Mouse (Mus musculus) heart, embryonic 15.5 days (tissue): Measurements from ENCODE around the gene Patl2. TPM values are rescaled to one million over a fixed set of nuclear protein-coding genes. Genes with fewer than 3 reads are reported as not detected.
A peak's percentile ranks its signal among the peaks of the same experiment; 100 is the strongest.

Experiments used
- ATAC-seq: fragments of 200-750 bp; cut with Nextera tagmentation; replicated peaks from 2 replicates; pipeline ENCODE4 v1.8.0; 2017; ENCODE audit warnings: low read depth, moderate TSS enrichment; ENCODE audit not compliant: insufficient number of reproducible peaks, insufficient read depth, low FRiP score
- H3K27ac ChIP-seq: fragments of 300-500 bp; sonication (generic); 2 replicates; pipeline ENCODE4 v1.5.1; 2015; ENCODE audit warnings: mild to moderate bottlenecking, inconsistent platforms
- H3K27me3 ChIP-seq: fragments of 300-500 bp; sonication (generic); 2 replicates; pipeline ENCODE4 v1.6.1; 2015; ENCODE audit warnings: inconsistent platforms
- H3K36me3 ChIP-seq: fragments of 300-500 bp; sonication (generic); 2 replicates; pipeline ENCODE4 v1.6.1; 2015; ENCODE audit warnings: mild to moderate bottlenecking, inconsistent platforms
- H3K4me1 ChIP-seq: fragments of 300-500 bp; sonication (generic); replicated peaks from 2 replicates; pipeline ENCODE4 v1.6.1; 2015; ENCODE audit warnings: inconsistent platforms
- H3K4me2 ChIP-seq: fragments of 300-500 bp; sonication (generic); 2 replicates; pipeline ENCODE4 v1.6.1; 2015; ENCODE audit warnings: inconsistent platforms, mild to moderate bottlenecking, moderate library complexity
- H3K4me3 ChIP-seq: fragments of 300-500 bp; sonication (generic); 2 replicates; pipeline ENCODE4 v1.5.1; 2015; ENCODE audit warnings: mild to moderate bottlenecking, inconsistent platforms
- H3K9ac ChIP-seq: fragments of 300-500 bp; sonication (generic); 2 replicates; pipeline ENCODE4 v1.6.1; 2015; ENCODE audit warnings: mild to moderate bottlenecking, inconsistent platforms
- H3K9me3 ChIP-seq: fragments of 300-500 bp; sonication (generic); replicated peaks from 2 replicates; pipeline ENCODE4 v1.6.1; 2016; ENCODE audit warnings: inconsistent platforms
- WGBS: fragments of 180-500 bp; shearing (Covaris S2); methylation state at CpG from one replicate; pipeline ENCODE4 v1.1.7; 2015; ENCODE audit warnings: mixed read lengths; 5-methylcytosine and 5-hydroxymethylcytosine counted together
- polyA plus RNA-seq: library from polyadenylated mRNA; unstranded; fragments of >200 nt; fragmentation: Nextera tagmentation; extraction: Ambion mirVana; gene quantifications from 2 replicates; pipeline ENCODE4 v1.2.1, GENCODE M21; 2015

Gene Patl2
- polyA plus RNA-seq, 1 experiment from 2014 or later: 0.05 TPM

GRCm38 (mm10) chr2:122141332-122141967, 44.5 kb downstream of the Patl2 start:
- ATAC-seq: no peak
- H3K4me1 ChIP-seq: peaks cover under 1% of the 10 kb centered on the region; the same call in 1 of the 2 replicates
- WGBS: 69% methylated on average over 5 of the region's 5 CpGs
- H3K27ac ChIP-seq: no peak overlapping the region
- H3K27me3 ChIP-seq: no peaks in the 10 kb centered on the region
- H3K36me3 ChIP-seq: no peaks in the 10 kb centered on the region
- no peak overlapping the region for H3K4me2 ChIP-seq
- no peaks in the 10 kb centered on the region for H3K9me3 ChIP-seq
- H3K4me3 ChIP-seq: no peak overlapping the region
- no peak overlapping the region for H3K9ac ChIP-seq

GRCm38 (mm10) chr2:122140815-122141214, 45.2 kb downstream of the Patl2 start:
- Histone ChIP-seq H3K4me1 (no peaks in the 10 kb centered on the region), H3K4me2 (no peak overlapping the region), H3K36me3 (no peaks in the 10 kb centered on the region), H3K9ac (no peak overlapping the region), H3K27ac (no peak overlapping the region), H3K27me3 (no peaks in the 10 kb centered on the region), H3K9me3 (no peaks in the 10 kb centered on the region), H3K4me3 (no peak overlapping the region)
- ATAC-seq: no peak
- WGBS: 71% methylated on average over 2 of the region's 2 CpGs

- no peak overlapping the region for H3K4me2 ChIP-seq
- H3K27me3 ChIP-seq: no peaks in the 10 kb centered on the region
- H3K9ac ChIP-seq: no peak overlapping the region
- no peak for ATAC-seq
- no peaks in the 10 kb centered on the region for H3K36me3 ChIP-seq
- no peaks in the 10 kb centered on the region for H3K9me3 ChIP-seq
- no peak overlapping the region for H3K4me3 ChIP-seq
- no peaks in the 10 kb centered on the region for H3K4me1 ChIP-seq
- WGBS: 47% methylated on average over 5 of the region's 5 CpGs
- no peak overlapping the region for H3K27ac ChIP-seq
These were observed 48.0 kb downstream of the Patl2 start for GRCm38 (mm10) chr2:122137839-122138465.

GRCm38 (mm10) chr2:122132618-122133017, 53.4 kb downstream of the Patl2 start:
- 61% methylated on average over 2 of the region's 2 CpGs for WGBS
- Histone ChIP-seq H3K4me1 (no peaks in the 10 kb centered on the region), H3K27me3 (no peaks in the 10 kb centered on the region), H3K27ac (no peak overlapping the region), H3K9me3 (no peaks in the 10 kb centered on the region), H3K4me3 (no peak overlapping the region), H3K9ac (no peak overlapping the region), H3K4me2 (no peak overlapping the region), H3K36me3 (no peaks in the 10 kb centered on the region)
- no peak for ATAC-seq

GRCm38 (mm10) chr2:122132078-122132477, 53.9 kb downstream of the Patl2 start:
- no peaks in the 10 kb centered on the region for H3K9me3 ChIP-seq
- H3K27ac ChIP-seq: no peak overlapping the region
- H3K9ac ChIP-seq: no peak overlapping the region
- ATAC-seq: no peak
- no peaks in the 10 kb centered on the region for H3K4me1 ChIP-seq
- WGBS: 63% methylated on average over 2 of the region's 2 CpGs
- H3K27me3 ChIP-seq: no peaks in the 10 kb centered on the region
- no peak overlapping the region for H3K4me3 ChIP-seq
- no peak overlapping the region for H3K4me2 ChIP-seq
- H3K36me3 ChIP-seq: no peaks in the 10 kb centered on the region

DNA sequence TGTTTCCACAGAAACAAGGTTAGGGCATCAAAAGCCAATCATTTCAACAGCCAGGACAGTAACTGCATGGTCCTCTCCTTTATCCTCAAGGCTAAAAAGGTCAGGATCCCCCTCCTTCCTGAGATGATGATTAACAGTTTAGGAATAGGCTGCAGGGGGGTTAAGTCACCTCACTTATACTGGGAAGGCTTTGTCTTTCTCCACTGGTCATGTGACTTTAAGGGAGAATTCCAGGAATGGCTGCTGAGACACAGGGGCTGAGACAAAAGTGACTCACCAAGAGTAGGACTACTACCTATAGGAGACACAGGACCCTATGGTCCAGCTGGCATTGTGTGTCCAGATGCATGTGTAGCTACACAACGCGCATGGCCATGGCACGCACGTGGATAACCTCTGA, 58.4 kb downstream of the Patl2 start:
- Histone ChIP-seq H3K27me3 (no peaks in the 10 kb centered on the region), H3K9me3 (no peaks in the 10 kb centered on the region), H3K4me3 (no peak overlapping the region), H3K4me2 (no peak overlapping the region), H3K27ac (no peak overlapping the region), H3K36me3 (no peaks in the 10 kb centered on the region), H3K9ac (no peak overlapping the region), H3K4me1 (peaks cover 10% of the 10 kb centered on the region; the same call in 1 of the 2 replicates)
- ATAC-seq: no peak
- 95% methylated on average over 4 of the region's 4 CpGs for WGBS

DNA sequence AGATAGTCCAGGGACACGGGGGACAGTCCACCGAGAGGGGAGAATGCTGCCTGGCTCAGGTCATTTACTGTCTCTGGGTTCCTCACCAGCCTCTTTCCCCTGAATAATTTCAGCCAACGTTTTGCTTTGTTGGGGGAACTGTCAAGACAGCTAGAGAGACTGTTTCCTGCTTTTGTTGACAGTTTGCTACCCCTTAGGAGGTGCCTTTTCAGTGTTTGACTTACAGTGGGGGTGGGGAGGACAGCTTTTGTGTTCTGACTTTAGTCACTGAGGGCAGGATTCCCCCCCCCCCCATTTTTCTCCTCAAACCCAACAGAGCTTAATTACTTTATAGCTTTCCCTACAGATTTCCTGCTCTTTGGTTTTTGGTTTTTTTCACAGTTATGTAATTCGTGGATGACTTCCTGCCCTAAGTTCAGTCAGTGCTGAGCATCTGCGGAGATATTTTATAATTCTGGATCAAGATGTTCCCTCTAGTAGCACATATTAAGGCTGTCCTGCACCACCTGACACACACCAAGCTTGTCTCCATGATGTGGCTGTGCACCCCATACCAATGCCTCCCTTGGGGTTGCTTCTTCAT, 59.1 kb downstream of the Patl2 start:
- Histone ChIP-seq H3K27ac (no peak overlapping the region), H3K36me3 (no peaks in the 10 kb centered on the region), H3K27me3 (no peaks in the 10 kb centered on the region), H3K9me3 (no peaks in the 10 kb centered on the region), H3K4me1 (peaks cover 10% of the 10 kb centered on the region; the same call in 1 of the 2 replicates), H3K4me2 (no peak overlapping the region), H3K4me3 (no peak overlapping the region), H3K9ac (no peak overlapping the region)
- 45% methylated on average over 5 of the region's 5 CpGs for WGBS
- no peak for ATAC-seq

GRCm38 (mm10) chr2:122125680-122126572, 60.1 kb downstream of the Patl2 start:
- no peak for ATAC-seq
- H3K4me2 ChIP-seq: no peak overlapping the region
- no peak overlapping the region for H3K4me3 ChIP-seq
- peaks cover 10% of the 10 kb centered on the region; the same call in 1 of the 2 replicates for H3K4me1 ChIP-seq
- no peaks in the 10 kb centered on the region for H3K27me3 ChIP-seq
- H3K9me3 ChIP-seq: no peaks in the 10 kb centered on the region
- no peak overlapping the region for H3K27ac ChIP-seq
- WGBS: 46% methylated on average over 12 of the region's 12 CpGs
- H3K9ac ChIP-seq: no peak overlapping the region
- H3K36me3 ChIP-seq: no peaks in the 10 kb centered on the region

- Histone ChIP-seq H3K9ac (peak within 1 kb of the TSS; percentile 99), H3K9me3 (no peaks in the 10 kb centered on the region), H3K27ac (peak within 1 kb of the TSS; percentile 99), H3K27me3 (no peaks in the 10 kb centered on the region), H3K4me2 (peak within 1 kb of the TSS; percentile 71), H3K36me3 (peaks cover 13% of the 10 kb centered on the region), H3K4me3 (peak within 1 kb of the TSS; percentile 99), H3K4me1 (peaks cover 13% of the 10 kb centered on the region)
- ATAC-seq: peak; percentile 99
- under 1% methylated on average over 47 of the region's 47 CpGs for WGBS
These were observed 67.7 kb downstream of the Patl2 start, which contains the start of gene Spg11 for GRCm38 (mm10) chr2:122117961-122118958. Gene Spg11 (minus strand): TSS chr2:122118386.

DNA sequence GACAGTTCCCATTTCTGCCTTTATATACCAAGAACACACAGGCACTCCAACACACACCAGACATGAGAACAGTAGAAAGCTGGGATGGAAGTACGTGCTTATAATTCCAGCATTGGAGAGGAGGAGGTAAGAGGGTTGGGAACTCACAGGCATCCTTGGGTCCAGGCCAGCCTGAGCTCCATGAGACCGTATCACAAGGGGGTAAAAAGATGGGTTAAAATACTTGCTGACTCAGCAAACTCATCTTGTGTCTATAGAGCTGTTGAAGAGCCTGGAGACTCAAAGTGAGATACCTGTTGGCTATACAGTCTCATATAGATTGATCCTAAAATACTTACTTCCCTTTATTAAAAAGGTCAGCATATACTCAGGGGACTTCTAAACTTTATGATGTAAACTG, 69.1 kb downstream of the Patl2 start:
- no peak overlapping the region for H3K27ac ChIP-seq
- ATAC-seq: no peak
- no peaks in the 10 kb centered on the region for H3K27me3 ChIP-seq
- WGBS: 76% methylated on average over 2 of the region's 2 CpGs
- no peak overlapping the region for H3K4me3 ChIP-seq
- peak overlapping the region; percentile 71; the same call in 1 of the 2 replicates for H3K4me2 ChIP-seq
- H3K9ac ChIP-seq: no peak overlapping the region
- no peaks in the 10 kb centered on the region for H3K9me3 ChIP-seq
- peaks cover 17% of the 10 kb centered on the region for H3K36me3 ChIP-seq
- peaks cover 13% of the 10 kb centered on the region for H3K4me1 ChIP-seq
